Mouse (Mus musculus) small intestine, adult 2 months (tissue): ENCODE data around the gene Ndel1. TPM values are rescaled to one million over a fixed set of nuclear protein-coding genes. Genes with fewer than 3 reads are reported as not detected.

Experiments
- H3K27ac ChIP-seq: fragments of 200-500 bp; 2 replicates; pipeline ENCODE4 v1.5.1; 2012; ENCODE audit warnings: low read depth, low read length, control low read depth, inconsistent platforms; ENCODE audit not compliant: insufficient read depth
- H3K27me3 ChIP-seq: fragments of 200-500 bp; 2 replicates; pipeline ENCODE4 v1.6.1; 2012; ENCODE audit warnings: mild to moderate bottlenecking, moderate library complexity, low read length, inconsistent platforms; ENCODE audit not compliant: control insufficient read depth, insufficient read depth
- H3K36me3 ChIP-seq: fragments of 200-500 bp; 2 replicates; pipeline ENCODE4 v1.6.1; 2012; ENCODE audit warnings: mild to moderate bottlenecking, low read length, control low read depth, inconsistent platforms; ENCODE audit not compliant: control insufficient read depth, insufficient read depth
- H3K4me1 ChIP-seq: fragments of 200-500 bp; 2 replicates; pipeline ENCODE4 v1.6.1; 2012; ENCODE audit warnings: low read length, inconsistent platforms, mixed read lengths; ENCODE audit not compliant: control insufficient read depth, insufficient read depth, insufficient read length
- H3K4me3 ChIP-seq: fragments of 200-500 bp; 2 replicates; pipeline ENCODE4 v1.5.1; 2012; ENCODE audit warnings: low read depth, mild to moderate bottlenecking, control low read depth, inconsistent platforms, low read length, moderate library complexity
- CTCF ChIP-seq: fragments of 200-500 bp; IDR thresholded peaks from 2 replicates; pipeline ENCODE4 v1.5.1; 2012; ENCODE audit warnings: low read depth, mild to moderate bottlenecking, control low read depth, inconsistent platforms, low read length, moderate library complexity, mixed read lengths; ENCODE audit not compliant: insufficient replicate concordance, insufficient read length; ENCODE audit errors: extremely low read depth
- POLR2A ChIP-seq: fragments of 200-500 bp; IDR thresholded peaks from 2 replicates; pipeline ENCODE4 v1.6.1; 2012; ENCODE audit warnings: low read depth, mild to moderate bottlenecking, control low read depth, inconsistent platforms, low read length, moderate library complexity
- WGBS: fragments of 180-500 bp; shearing (Covaris S2); methylation state at CpG from one replicate; pipeline ENCODE4 v1.1.7; 2018; 5-methylcytosine and 5-hydroxymethylcytosine counted together
- polyA plus RNA-seq: library from polyadenylated mRNA; depleted of rRNA; stranded (reverse); fragments of >200 nt; gene quantifications from 2 replicates; pipeline ENCODE4 v1.2.3, GENCODE M21; 2012; rRNA removed

Gene Ndel1
- 33.8 and 36.8 TPM in 2 replicates for polyA plus RNA-seq

GRCm38 (mm10) chr11:68871748-68872147, at the start of gene Ndel1:
Gene Ndel1 (minus strand): TSS chr11:68871858.
- no peaks in the 10 kb centered on the region for H3K36me3 ChIP-seq
- 47% methylated on average over 6 of the region's 6 CpGs for WGBS
- no peak within 1 kb of the TSS for H3K27ac ChIP-seq

GRCm38 (mm10) chr11:68914566-68914965, 42.9 kb upstream of the Ndel1 start:
- peaks cover 4% of the 10 kb centered on the region; the same call in 1 of the 2 replicates for H3K4me1 ChIP-seq
- no peaks in the 10 kb centered on the region for H3K36me3 ChIP-seq
- 86% methylated on average over 4 of the region's 4 CpGs for WGBS
- H3K27ac ChIP-seq = no peak overlapping the region
- no peaks in the 10 kb centered on the region; the same call in 1 of the 2 replicates for H3K27me3 ChIP-seq
- no peak overlapping the region for H3K4me3 ChIP-seq
- TF ChIP-seq CTCF = no peak
- no peak for TF ChIP-seq POLR2A

More at GRCm38 (mm10) chr11:68871748-68872147, at the start of gene Ndel1:
- Histone ChIP-seq H3K4me3 (no peak within 1 kb of the TSS), H3K27me3 (no peaks in the 10 kb centered on the region), H3K4me1 (no peaks in the 10 kb centered on the region)
- TF ChIP-seq POLR2A (no peak), CTCF (no peak)

GRCm38 (mm10) chr11:68911531-68912177, 40.0 kb upstream of the Ndel1 start:
- no peak overlapping the region for H3K4me3 ChIP-seq
- peak overlapping the region; percentile 51; the same call in 1 of the 2 replicates for H3K27ac ChIP-seq
- no peaks in the 10 kb centered on the region; the same call in 1 of the 2 replicates for H3K27me3 ChIP-seq
- TF ChIP-seq POLR2A (no peak), CTCF (no peak)
- H3K4me1 ChIP-seq = peaks cover 7% of the 10 kb centered on the region; the same call in 1 of the 2 replicates
- WGBS = 16% methylated on average over 14 of the region's 14 CpGs
- peaks cover 3% of the 10 kb centered on the region; the same call in 1 of the 2 replicates for H3K36me3 ChIP-seq

GRCm38 (mm10) chr11:68908846-68909503, 37.3 kb upstream of the Ndel1 start:
- TF ChIP-seq POLR2A (no peak), CTCF (no peak)
- H3K27ac ChIP-seq = no peak overlapping the region
- H3K4me3 ChIP-seq = no peak overlapping the region
- 31% methylated on average over 7 of the region's 7 CpGs for WGBS
- peaks cover 7% of the 10 kb centered on the region; the same call in 1 of the 2 replicates for H3K4me1 ChIP-seq
- H3K36me3 ChIP-seq = peaks cover 26% of the 10 kb centered on the region
- H3K27me3 ChIP-seq = no peaks in the 10 kb centered on the region

- Histone ChIP-seq H3K4me3 (no peak overlapping the region), H3K27ac (no peak overlapping the region), H3K36me3 (peaks cover 35% of the 10 kb centered on the region), H3K4me1 (peaks cover 7% of the 10 kb centered on the region; the same call in 1 of the 2 replicates), H3K27me3 (no peaks in the 10 kb centered on the region)
- TF ChIP-seq POLR2A (no peak), CTCF (no peak)
- 76% methylated on average over 3 of the region's 3 CpGs for WGBS
Observed at GRCm38 (mm10) chr11:68907251-68907650, 35.6 kb upstream of the Ndel1 start.

- Histone ChIP-seq H3K4me1 (peaks cover 3% of the 10 kb centered on the region; the same call in 1 of the 2 replicates), H3K27ac (no peak overlapping the region), H3K36me3 (peaks cover 35% of the 10 kb centered on the region), H3K27me3 (no peaks in the 10 kb centered on the region), H3K4me3 (no peak overlapping the region)
- TF ChIP-seq POLR2A = no peak
- TF ChIP-seq CTCF = no peak
- WGBS = 52% methylated on average over 4 of the region's 4 CpGs
Observed at GRCm38 (mm10) chr11:68906461-68906790, 34.8 kb upstream of the Ndel1 start.
